Mouse (Mus musculus): ENCODE results near the gene Ddx59. TPM values are rescaled to one million over a fixed set of nuclear protein-coding genes. Genes with fewer than 3 reads are reported as not detected.

Ddx59 gene
- 1 to 10 TPM; 7.5 to 8.3 TPM for total RNA-seq (2021)

GRCm38 (mm10) chr1:136414798-136415755 lies at the start of gene Ddx59:
Ddx59 (plus strand) TSS chr1:136415271.
- peak; percentile 98 to 99 for DNase-seq

- DNase-seq: no peak
These were observed 49.1 kb upstream of the Ddx59 start for GRCm38 (mm10) chr1:136365986-136366385.

- no peak for DNase-seq
These were observed 35.8 kb upstream of the Ddx59 start for GRCm38 (mm10) chr1:136379261-136379660.

- DNase-seq: no peak
These were observed 34.9 kb upstream of the Ddx59 start for GRCm38 (mm10) chr1:136380161-136380560.

GRCm38 (mm10) chr1:136380606-136381005 lies 34.5 kb upstream of the Ddx59 start:
- no peak for DNase-seq

GRCm38 (mm10) chr1:136381169-136381568 lies 33.9 kb upstream of the Ddx59 start:
- no peak for DNase-seq

- DNase-seq: no peak
These were observed 33.5 kb upstream of the Ddx59 start for GRCm38 (mm10) chr1:136381583-136381982.

GRCm38 (mm10) chr1:136386914-136387313 lies 28.2 kb upstream of the Ddx59 start:
- no peak for DNase-seq

- DNase-seq: peak; percentile 23 to 32
These were observed 20.6 kb upstream of the Ddx59 start for GRCm38 (mm10) chr1:136394506-136394905.

GRCm38 (mm10) chr1:136395073-136395472 lies 20.0 kb upstream of the Ddx59 start:
- no peak for DNase-seq

- DNase-seq: peak in 1 of 2 experiments; percentile 25
These were observed 13.8 kb upstream of the Ddx59 start for GRCm38 (mm10) chr1:136401281-136401680.

GRCm38 (mm10) chr1:136409631-136410030 lies 5.4 kb upstream of the Ddx59 start:
- no peak for DNase-seq

- DNase-seq: no peak
These were observed 670 bp downstream of the Ddx59 start for GRCm38 (mm10) chr1:136415756-136416126.

GRCm38 (mm10) chr1:136418393-136418792 lies 3.3 kb downstream of the Ddx59 start:
- no peak for DNase-seq

- no peak for DNase-seq
These were observed 12.3 kb downstream of the Ddx59 start for GRCm38 (mm10) chr1:136427166-136427969.

- no peak for DNase-seq
These were observed 13.9 kb downstream of the Ddx59 start for GRCm38 (mm10) chr1:136428981-136429380.

GRCm38 (mm10) chr1:136430126-136430818 lies 15.2 kb downstream of the Ddx59 start:
- DNase-seq: no peak

- no peak for DNase-seq
These were observed 25.7 kb downstream of the Ddx59 start for GRCm38 (mm10) chr1:136440741-136441140.

GRCm38 (mm10) chr1:136442809-136443208 lies 27.7 kb downstream of the Ddx59 start:
- no peak for DNase-seq

- DNase-seq: no peak
These were observed 29.6 kb downstream of the Ddx59 start for GRCm38 (mm10) chr1:136444555-136445255.

GRCm38 (mm10) chr1:136446933-136447332 lies 31.9 kb downstream of the Ddx59 start:
- DNase-seq: no peak

- DNase-seq: no peak
These were observed 32.3 kb downstream of the Ddx59 start for GRCm38 (mm10) chr1:136447338-136447737.

All from layer of hippocampus, postnatal 36 days (tissue).